Mouse (Mus musculus): Measurements from ENCODE around the gene Iqschfp. TPM values are rescaled to one million over a fixed set of nuclear protein-coding genes. Genes with fewer than 3 reads are reported as not detected.

Iqschfp gene
- polyA plus RNA-seq, 1 experiment: 1.2 TPM

DNA sequence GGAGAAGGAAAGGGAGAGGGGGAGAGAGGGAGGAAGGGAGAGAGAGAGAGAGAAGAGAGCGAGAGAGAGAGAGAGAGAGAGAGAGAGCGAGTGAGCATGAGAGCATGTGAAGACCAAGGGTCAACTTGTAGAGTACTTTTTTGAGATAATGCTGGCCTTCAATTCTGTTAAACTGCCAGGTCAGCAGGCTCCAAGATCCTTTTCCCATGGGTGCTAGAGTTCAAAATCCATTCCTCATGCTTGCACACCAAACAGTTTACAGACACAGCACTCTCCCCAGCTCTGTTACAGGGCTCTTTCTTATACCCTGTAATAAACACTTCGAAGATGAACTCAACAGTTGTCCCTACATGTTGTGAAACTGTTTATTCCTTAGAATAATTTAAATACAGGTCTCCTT, 622.7 kb downstream of the Iqschfp start:
- H3K4me1 ChIP-seq (ENCODE audit: control insufficient read depth, insufficient read depth, low read length): no peaks in the 10 kb centered on the region
- no peaks in the 10 kb centered on the region for H3K27me3 ChIP-seq (ENCODE audit: control insufficient read depth, insufficient read depth, low read length)
- DNase-seq: no peak
- no peak overlapping the region for H3K27ac ChIP-seq (ENCODE audit: insufficient read depth, low read length)
- no peak overlapping the region for H3K4me3 ChIP-seq (replicated peaks; ENCODE audit: insufficient read depth, low read depth, low read length)
- WGBS: 91% methylated on average over 3 of the region's 3 CpGs
- TF ChIP-seq CTCF (IDR thresholded peaks at IDR 0.05; ENCODE audit: borderline replicate concordance, insufficient read depth, low read depth, low read length) (no peak), POLR2A (IDR thresholded peaks at IDR 0.05; ENCODE audit: borderline replicate concordance, insufficient read depth, low read length) (no peak)

DNA sequence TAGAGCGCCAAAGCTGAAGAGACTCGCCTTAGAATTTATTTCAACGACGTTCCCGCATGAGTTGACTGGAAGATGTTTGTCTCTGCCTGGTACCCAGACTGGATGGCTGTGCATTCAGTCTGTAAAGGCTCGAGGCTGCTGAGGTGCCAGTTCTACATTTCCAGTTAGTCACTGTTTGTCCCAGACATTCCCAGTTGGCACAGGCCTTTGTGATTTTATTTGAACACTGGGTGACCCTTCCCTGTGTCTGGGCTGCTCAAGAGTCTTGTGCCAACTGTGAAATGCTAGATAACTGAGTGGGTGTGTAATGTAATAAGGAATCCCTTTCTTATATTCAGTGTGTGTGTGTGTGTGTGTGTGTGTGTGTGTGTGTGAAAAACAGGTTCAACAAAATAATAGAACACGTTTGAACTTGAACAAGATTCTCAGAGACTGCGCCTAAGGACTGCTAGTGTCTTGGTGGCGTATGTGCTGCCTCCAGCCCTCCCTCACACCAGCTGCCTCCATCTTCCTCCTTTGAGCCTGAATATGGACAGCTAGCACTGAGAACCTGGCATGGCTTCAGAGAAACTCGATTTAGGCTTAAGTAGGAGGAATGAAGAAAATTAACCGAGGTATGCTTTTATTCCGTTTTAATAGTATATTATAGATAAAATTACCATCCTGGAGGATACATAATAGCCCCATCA, 624.5 kb downstream of the Iqschfp start:
- TF ChIP-seq POLR2A (IDR thresholded peaks at IDR 0.05; ENCODE audit: borderline replicate concordance, insufficient read depth, low read length) (no peak), CTCF (IDR thresholded peaks at IDR 0.05; ENCODE audit: borderline replicate concordance, insufficient read depth, low read depth, low read length) (no peak)
- H3K27me3 ChIP-seq (ENCODE audit: control insufficient read depth, insufficient read depth, low read length): no peaks in the 10 kb centered on the region
- DNase-seq: no peak
- WGBS: 59% methylated on average over 12 of the region's 12 CpGs
- no peaks in the 10 kb centered on the region for H3K4me1 ChIP-seq (ENCODE audit: control insufficient read depth, insufficient read depth, low read length)
- no peak overlapping the region for H3K4me3 ChIP-seq (replicated peaks; ENCODE audit: insufficient read depth, low read depth, low read length)
- H3K27ac ChIP-seq (ENCODE audit: insufficient read depth, low read length): no peak overlapping the region

DNA sequence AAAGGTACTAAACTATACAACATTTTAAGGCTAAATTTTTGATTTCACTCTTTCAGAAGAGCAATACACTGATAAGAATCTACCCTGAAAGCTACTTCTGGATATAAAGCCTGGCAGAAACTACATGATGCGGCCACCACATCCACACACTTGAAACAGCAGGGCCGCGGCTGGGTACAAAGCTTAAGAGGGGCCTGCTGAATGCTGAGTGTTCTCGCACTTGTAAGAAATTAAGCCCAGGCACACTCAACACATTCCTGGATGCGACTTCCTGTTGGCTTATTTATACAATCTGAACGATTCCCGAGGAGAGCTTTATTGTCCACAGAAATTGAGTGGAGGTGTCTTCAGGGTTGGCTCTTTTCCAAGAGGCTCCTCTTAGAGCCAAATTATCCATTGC, 625.2 kb downstream of the Iqschfp start:
- no peak overlapping the region for H3K27ac ChIP-seq (ENCODE audit: insufficient read depth, low read length)
- no peak overlapping the region for H3K4me3 ChIP-seq (replicated peaks; ENCODE audit: insufficient read depth, low read depth, low read length)
- no peaks in the 10 kb centered on the region for H3K4me1 ChIP-seq (ENCODE audit: control insufficient read depth, insufficient read depth, low read length)
- TF ChIP-seq CTCF (IDR thresholded peaks at IDR 0.05; ENCODE audit: borderline replicate concordance, insufficient read depth, low read depth, low read length): no peak
- no peak for TF ChIP-seq POLR2A (IDR thresholded peaks at IDR 0.05; ENCODE audit: borderline replicate concordance, insufficient read depth, low read length)
- no peak for DNase-seq
- 54% methylated on average over 7 of the region's 7 CpGs for WGBS
- no peaks in the 10 kb centered on the region for H3K27me3 ChIP-seq (ENCODE audit: control insufficient read depth, insufficient read depth, low read length)

DNA sequence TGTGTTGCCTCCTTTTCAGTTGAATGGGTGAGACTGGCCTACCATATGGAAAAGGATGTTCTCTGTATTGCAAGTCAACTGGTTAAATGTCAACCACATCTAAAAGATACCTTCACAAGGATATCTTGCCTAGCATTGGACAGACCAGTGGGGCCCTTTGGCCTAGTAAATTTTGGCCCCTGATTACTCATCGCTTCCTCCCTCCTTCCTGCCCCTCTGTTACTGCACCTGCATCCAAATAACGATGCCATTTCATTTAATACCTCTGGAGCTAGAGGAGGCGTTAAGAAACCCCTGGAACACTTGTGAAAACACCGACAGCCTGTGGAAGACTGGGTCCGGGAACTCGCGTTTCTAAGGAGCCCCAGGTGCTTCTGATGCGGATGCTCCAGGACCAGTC, 626.0 kb downstream of the Iqschfp start:
- TF ChIP-seq POLR2A (IDR thresholded peaks at IDR 0.05; ENCODE audit: borderline replicate concordance, insufficient read depth, low read length): no peak
- no peak for TF ChIP-seq CTCF (IDR thresholded peaks at IDR 0.05; ENCODE audit: borderline replicate concordance, insufficient read depth, low read depth, low read length)
- H3K27ac ChIP-seq (ENCODE audit: insufficient read depth, low read length): no peak overlapping the region
- H3K4me1 ChIP-seq (ENCODE audit: control insufficient read depth, insufficient read depth, low read length): no peaks in the 10 kb centered on the region
- H3K4me3 ChIP-seq (replicated peaks; ENCODE audit: insufficient read depth, low read depth, low read length): no peak overlapping the region
- DNase-seq: no peak
- 95% methylated on average over 8 of the region's 8 CpGs for WGBS
- H3K27me3 ChIP-seq (ENCODE audit: control insufficient read depth, insufficient read depth, low read length): no peaks in the 10 kb centered on the region

GRCm38 (mm10) chr3:68518586-68518985, 626.6 kb downstream of the Iqschfp start:
- Histone ChIP-seq H3K27me3 (ENCODE audit: control insufficient read depth, insufficient read depth, low read length) (no peaks in the 10 kb centered on the region), H3K4me3 (replicated peaks; ENCODE audit: insufficient read depth, low read depth, low read length) (no peak overlapping the region), H3K4me1 (ENCODE audit: control insufficient read depth, insufficient read depth, low read length) (no peaks in the 10 kb centered on the region), H3K27ac (ENCODE audit: insufficient read depth, low read length) (no peak overlapping the region)
- 94% methylated on average over 5 of the region's 5 CpGs for WGBS
- TF ChIP-seq CTCF (IDR thresholded peaks at IDR 0.05; ENCODE audit: borderline replicate concordance, insufficient read depth, low read depth, low read length) (no peak), POLR2A (IDR thresholded peaks at IDR 0.05; ENCODE audit: borderline replicate concordance, insufficient read depth, low read length) (no peak)
- DNase-seq: no peak

GRCm38 (mm10) chr3:68525361-68525878, 633.4 kb downstream of the Iqschfp start:
- H3K27ac ChIP-seq (ENCODE audit: insufficient read depth, low read length): no peak overlapping the region
- WGBS: 89% methylated on average over 10 of the region's 10 CpGs
- TF ChIP-seq POLR2A (IDR thresholded peaks at IDR 0.05; ENCODE audit: borderline replicate concordance, insufficient read depth, low read length): no peak
- no peak for TF ChIP-seq CTCF (IDR thresholded peaks at IDR 0.05; ENCODE audit: borderline replicate concordance, insufficient read depth, low read depth, low read length)
- H3K4me1 ChIP-seq (ENCODE audit: control insufficient read depth, insufficient read depth, low read length): no peaks in the 10 kb centered on the region
- H3K4me3 ChIP-seq (replicated peaks; ENCODE audit: insufficient read depth, low read depth, low read length): no peak overlapping the region
- DNase-seq: no peak
- no peaks in the 10 kb centered on the region for H3K27me3 ChIP-seq (ENCODE audit: control insufficient read depth, insufficient read depth, low read length)

GRCm38 (mm10) chr3:68526416-68526815, 634.4 kb downstream of the Iqschfp start:
- H3K27ac ChIP-seq (ENCODE audit: insufficient read depth, low read length): no peak overlapping the region
- no peaks in the 10 kb centered on the region for H3K27me3 ChIP-seq (ENCODE audit: control insufficient read depth, insufficient read depth, low read length)
- WGBS: 55% methylated on average over 4 of the region's 4 CpGs
- H3K4me3 ChIP-seq (replicated peaks; ENCODE audit: insufficient read depth, low read depth, low read length): no peak overlapping the region
- DNase-seq: no peak
- TF ChIP-seq POLR2A (IDR thresholded peaks at IDR 0.05; ENCODE audit: borderline replicate concordance, insufficient read depth, low read length): no peak
- TF ChIP-seq CTCF (IDR thresholded peaks at IDR 0.05; ENCODE audit: borderline replicate concordance, insufficient read depth, low read depth, low read length): no peak
- H3K4me1 ChIP-seq (ENCODE audit: control insufficient read depth, insufficient read depth, low read length): no peaks in the 10 kb centered on the region

DNA sequence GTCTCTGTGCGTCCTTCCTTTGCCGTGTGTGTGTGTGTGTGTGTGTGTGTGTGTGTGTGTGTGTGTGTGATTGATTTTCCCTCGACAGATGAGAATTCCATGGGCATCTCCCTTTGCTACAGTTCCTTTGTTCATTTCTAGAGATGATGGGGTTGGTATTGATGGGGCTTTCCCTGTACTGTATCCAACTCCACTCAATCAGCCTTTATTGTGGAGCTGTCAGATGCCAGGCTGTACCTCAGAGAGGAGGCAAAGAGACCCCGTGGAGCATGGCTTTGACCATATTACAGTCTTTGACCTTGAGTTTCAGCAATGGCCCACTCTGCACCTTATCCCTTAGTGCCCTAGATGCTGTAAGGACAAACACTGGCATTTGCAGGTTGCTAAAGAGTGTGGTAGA, 635.1 kb downstream of the Iqschfp start:
- Histone ChIP-seq H3K4me1 (ENCODE audit: control insufficient read depth, insufficient read depth, low read length) (no peaks in the 10 kb centered on the region), H3K4me3 (replicated peaks; ENCODE audit: insufficient read depth, low read depth, low read length) (no peak overlapping the region), H3K27me3 (ENCODE audit: control insufficient read depth, insufficient read depth, low read length) (no peaks in the 10 kb centered on the region), H3K27ac (ENCODE audit: insufficient read depth, low read length) (no peak overlapping the region)
- DNase-seq: no peak
- TF ChIP-seq CTCF (IDR thresholded peaks at IDR 0.05; ENCODE audit: borderline replicate concordance, insufficient read depth, low read depth, low read length) (no peak), POLR2A (IDR thresholded peaks at IDR 0.05; ENCODE audit: borderline replicate concordance, insufficient read depth, low read length) (no peak)
- 39% methylated on average over 4 of the region's 4 CpGs for WGBS
